Mouse (Mus musculus) embryo, embryonic 10.5 days (tissue): Measurements from ENCODE around the gene Ppp1r14c.
"Not testable (repeated sequence)": the region's sequence is repeated elsewhere in the genome, so short reads cannot be mapped to it uniquely, and the experiment has no call there.

Source experiments
- DNase-seq: peaks from one replicate; pipeline ENCODE4 v3.0.0-alpha.2; 2015; ENCODE audit warnings: low spot score

Ppp1r14c gene

DNA sequence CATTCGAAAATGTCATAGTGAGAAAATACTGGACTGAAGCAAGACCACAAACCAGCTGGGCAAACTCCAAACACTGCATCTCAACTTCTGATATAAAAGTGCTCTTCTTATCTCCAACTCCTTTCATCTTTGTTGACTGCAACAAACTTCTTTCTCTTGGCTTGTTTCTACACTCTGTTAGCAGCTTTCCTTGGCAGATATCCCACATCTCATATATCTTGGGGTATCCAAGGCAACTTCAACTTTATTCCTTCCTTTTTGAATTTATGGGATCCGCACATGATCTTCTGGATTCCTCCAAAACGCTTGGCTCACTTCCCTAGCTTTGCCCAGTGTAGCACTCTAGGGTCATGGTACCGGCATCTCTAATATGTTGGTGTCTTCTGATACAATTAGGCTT lies 102.7 kb downstream of the Ppp1r14c start:
- no peak for DNase-seq

DNA sequence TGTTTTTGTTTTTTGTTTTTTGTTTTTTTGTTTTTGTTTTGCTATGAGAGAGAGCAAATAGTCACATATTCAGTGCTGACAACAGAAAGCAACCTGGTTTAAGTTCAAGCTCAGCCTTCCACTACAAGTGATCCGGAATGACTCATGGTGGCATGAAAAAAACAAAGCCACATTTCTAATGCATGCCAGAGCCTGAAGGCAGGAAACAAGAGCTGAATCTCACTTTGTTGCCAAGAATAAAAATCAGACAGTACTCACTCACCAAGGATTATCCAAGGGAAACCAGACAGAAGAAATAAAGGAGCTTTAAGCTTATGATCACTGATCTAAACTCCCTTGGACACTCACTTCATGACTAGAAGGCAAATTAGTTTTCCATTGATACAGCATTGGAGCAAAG lies 110.8 kb downstream of the Ppp1r14c start:
- no peak for DNase-seq

DNA sequence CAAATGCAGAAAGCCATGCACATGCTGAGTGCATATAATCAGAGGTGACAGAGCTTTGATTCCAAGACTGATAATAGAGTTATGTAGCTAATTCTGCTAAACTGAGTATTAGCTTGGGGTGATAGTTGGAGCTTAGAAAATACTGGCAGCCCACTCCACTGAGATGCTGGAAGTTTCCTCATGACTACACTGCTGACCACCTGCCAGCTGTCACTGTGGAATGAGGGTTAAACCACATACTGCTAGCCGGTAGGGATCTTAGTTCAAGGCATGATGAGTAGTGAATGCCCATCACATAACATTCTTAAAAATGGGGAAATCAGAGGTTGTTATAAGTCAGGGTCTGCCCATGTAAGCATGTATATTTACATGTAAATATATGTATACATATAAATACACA lies 113.9 kb downstream of the Ppp1r14c start:
- DNase-seq, result no peak

DNA sequence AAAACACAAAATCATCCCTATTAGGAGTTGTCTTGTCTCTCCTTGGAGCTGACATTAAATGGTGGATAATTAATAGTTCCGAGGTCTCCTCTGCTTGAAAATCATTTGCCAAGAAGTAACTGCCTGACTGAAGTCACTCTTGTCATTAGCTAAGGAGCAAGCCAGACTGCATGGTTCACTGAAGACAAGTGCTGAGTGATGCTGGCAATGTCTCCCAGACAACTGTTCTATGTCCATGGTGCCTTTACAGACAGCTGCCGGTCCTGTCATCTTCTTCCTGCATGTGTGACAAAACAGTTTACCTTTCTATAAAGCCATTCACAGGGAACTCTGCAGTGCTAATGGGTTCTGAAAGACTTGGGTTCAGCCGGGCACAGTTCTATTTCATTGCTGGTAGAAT lies 124.2 kb downstream of the Ppp1r14c start:
- DNase-seq, result no peak

DNA sequence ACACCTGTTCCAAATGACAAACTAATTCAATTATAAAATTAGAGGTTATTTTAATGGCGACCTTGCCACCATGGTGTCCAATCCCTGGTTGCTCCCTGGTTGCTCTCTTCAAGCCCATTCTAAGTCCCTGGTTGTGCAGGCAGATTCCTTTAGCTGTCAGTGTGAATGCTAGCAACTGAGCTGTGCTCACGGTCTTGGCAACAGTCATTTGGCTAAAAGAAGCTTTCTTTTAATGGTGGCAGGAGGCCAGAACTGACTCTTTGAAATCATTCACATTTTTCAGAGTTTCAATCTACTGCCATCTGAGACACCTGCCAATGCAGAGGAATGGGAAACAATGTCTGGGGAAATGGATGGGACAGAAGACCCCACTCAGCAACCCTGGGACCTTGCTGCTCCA lies 130.9 kb downstream of the Ppp1r14c start:
- no peak for DNase-seq

DNA sequence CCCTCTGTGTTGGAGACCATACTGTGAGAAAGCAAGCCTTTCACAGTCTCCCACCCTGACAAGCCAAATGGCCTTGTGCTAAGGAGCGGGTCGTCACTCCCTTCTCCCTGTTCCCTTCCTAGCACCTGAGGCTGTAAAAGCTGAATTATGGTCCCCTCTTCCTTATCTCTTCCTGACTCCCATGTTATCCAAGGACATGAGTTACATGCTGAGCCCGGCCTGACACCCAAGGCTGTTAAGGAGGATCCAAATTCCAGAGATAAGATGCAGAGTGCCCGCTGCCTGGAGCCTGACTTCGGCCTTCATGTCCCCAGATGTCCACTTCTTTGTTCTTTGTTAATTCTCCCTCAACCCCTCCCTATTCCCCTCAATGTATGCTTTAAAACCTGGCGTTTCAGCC lies 135.0 kb downstream of the Ppp1r14c start:
- not testable (repeated sequence) for DNase-seq

DNA sequence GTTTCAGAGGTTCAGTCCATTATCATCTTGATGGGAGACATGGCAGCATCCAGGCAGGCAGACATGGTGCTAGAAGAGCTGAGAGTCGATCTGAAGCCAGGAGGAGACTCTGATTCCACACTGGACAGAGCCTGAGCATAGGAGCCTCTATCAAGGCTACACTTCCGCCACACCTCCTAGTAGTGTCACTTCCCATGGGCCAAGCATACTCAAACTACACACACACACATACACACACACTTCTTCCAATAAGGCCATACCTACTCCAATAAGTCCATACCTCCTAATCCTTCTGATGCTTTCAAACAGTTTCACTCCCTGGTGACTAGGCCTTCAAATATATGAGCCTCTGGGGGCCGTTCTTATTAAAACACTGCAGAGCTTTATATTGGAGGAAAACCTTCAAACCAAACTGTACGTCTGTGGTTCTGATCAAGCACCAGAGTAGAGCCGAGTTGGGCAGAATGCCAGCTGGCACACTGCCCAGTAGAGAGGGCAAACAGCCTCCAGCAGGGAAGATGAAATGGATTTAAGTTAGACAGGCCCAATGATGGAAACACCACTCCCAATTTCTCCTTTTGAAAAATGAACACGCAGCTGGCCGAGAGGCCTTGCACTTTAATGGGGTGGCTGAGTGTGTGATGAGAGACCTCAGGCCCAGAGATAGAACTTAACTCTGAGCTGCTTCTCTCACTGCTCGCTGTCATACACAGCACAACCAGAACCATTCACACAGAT lies 141.8 kb downstream of the Ppp1r14c start:
- DNase-seq, result no peak

DNA sequence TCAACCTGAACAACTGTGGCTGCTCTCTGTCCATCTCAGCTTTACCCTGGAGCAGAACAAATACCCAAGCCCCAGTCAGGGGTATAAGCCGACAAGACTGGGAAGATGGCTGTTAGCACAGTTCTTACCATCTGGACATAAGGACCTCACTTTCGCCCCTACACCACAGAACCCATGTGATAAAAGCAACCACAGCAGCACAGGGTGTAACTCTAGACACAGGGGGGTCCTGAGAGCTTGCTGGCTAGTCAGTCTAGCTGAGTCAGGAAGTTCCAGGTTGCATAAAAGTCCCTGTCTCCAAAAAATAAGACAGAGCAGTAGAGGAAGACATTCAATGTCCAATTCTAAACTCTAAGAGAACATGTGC lies 142.3 kb downstream of the Ppp1r14c start:
- DNase-seq, result no peak

DNA sequence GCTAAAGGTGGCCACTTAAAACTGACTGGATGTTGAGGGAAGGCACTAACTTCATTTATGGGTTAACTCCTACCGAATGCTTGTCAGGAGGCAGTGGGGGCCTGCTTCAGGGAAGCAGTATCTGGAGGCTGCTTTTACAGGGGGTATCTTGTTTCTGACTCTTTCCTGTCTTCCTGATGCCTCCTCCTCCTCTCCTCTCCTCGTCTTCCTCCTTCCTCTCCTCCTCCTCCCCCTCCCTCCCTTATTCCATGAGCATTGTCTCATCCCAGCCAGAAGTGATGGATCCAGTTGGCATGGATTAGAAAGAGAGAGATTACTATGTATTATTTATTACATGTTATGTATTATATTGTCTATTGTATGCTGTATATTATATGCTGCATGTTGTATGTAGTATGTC lies 142.9 kb downstream of the Ppp1r14c start:
- no peak for DNase-seq

DNA sequence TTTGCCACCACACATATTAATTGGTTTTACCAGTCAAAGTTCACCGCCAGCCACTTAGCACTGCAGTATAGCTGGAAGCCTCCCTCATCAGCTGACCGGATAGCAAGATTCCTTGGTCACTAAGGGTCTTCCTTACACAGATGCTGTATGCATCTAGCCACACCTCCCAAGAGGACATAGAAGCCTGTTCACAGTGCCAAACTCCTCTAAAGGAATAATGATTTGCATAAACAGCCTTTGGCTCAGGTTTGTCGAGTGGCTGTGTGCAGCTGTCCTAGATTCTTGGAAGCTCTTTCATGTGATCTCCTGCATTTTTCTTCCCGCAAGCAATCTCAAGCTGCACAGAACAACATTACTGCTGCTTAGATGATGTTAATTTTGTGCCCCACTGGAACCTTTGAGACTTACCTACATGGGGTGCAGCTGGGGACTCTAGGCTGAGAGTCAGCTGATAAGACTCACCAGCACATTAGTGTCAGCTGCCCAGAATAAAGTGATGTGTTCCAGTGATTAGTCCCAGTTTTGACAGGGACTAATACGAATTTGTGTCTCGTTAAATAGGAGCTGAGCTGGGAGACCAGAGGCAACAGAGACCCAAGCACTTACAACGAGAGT lies 143.9 kb downstream of the Ppp1r14c start:
- DNase-seq, result no peak

DNA sequence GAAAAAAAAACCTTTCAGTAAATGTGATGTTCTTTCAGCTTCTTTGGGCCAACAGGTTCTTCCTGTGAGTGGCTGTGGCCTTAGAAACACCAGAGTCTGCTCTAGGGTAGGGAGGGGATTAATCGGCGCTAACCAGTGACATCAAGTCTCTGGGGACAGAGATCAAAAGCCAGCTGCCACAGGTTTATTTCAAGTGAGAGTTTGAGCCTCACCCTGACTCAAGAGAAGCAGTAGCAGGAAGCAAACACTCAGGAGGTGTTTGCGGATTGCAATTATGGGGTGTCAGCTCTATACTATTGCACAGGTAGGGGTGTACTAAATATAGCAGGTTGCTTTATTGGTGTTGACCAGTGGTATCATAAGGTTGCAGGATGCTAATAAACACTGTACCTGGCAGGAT lies 144.6 kb downstream of the Ppp1r14c start:
- DNase-seq, result no peak

DNA sequence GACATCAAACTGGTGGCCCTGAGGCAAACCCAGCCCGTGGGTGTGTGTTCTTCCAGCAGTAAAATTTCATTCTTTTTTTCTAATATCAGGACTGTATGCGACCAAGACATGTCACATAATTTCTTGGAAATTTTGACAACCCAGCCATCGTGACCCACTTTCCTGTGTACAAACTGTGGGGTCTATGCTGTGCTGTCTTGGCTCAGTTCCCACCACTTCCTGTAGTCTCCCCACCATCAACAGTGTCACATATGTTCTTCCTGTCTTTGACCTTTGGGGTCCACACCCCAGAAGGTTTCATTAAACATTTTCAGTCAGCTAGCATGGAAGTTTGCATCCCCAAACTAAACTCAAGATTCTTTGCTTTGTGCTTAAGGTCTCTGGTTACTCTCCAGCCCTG lies 145.5 kb downstream of the Ppp1r14c start:
- DNase-seq, result no peak

DNA sequence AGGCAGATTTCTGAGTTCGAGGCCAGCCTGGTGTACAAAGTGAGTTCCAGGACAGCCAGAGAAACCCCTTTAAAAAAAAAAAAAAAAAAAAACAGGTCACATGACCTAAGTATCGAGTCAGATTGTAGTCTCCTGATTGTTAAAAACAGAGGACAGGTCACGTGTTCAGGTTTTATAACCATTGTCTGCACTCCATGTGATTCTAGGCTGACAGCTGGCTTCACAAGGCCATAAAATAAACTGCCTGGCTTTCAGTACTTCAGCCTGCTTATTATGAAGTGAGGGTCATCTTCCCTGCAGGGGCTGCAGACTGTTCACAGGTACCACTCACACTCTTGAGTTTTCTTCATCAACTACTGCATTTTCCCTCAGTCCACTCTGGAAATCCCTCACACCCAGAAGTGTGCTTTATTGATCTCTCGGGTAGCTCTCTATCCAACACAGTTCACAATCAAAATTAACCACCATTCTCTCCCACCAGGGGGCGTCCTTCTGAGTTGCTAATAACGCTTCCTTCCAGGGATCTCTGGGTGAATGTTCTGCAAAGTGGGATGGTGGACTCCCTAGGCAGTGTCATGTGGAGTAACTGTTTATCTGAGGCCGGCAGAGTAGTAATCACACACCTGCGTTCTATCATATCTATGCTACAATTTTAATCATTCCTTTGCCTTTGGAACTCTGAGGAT lies 146.9 kb downstream of the Ppp1r14c start:
- peak; percentile 39 for DNase-seq

DNA sequence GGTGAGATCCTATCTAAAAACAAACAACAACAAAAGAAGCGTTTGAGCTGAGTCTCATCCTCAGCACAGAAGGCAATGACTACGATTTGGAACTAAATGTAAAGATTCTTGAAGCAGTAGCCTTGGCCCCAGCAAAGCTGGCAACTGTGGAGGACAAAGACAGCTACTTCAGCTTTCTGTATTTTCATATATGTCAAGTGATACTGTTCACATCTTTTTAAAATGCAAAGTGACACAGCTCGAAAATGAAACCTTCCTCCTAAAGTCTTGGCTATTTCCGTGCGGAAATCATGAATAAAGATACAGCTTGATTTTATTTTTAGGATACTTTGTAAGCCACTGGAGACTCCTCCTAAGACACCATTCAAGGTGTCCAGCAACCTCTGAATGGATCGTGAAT lies 148.1 kb downstream of the Ppp1r14c start:
- no peak for DNase-seq
